Mouse (Mus musculus): ENCODE results near the gene Rbm5. TPM values are rescaled to one million over a fixed set of nuclear protein-coding genes. Genes with fewer than 3 reads are reported as not detected.

Gene Rbm5
- polyA plus RNA-seq, 1 experiment from 2014 or later: 193 TPM

DNA sequence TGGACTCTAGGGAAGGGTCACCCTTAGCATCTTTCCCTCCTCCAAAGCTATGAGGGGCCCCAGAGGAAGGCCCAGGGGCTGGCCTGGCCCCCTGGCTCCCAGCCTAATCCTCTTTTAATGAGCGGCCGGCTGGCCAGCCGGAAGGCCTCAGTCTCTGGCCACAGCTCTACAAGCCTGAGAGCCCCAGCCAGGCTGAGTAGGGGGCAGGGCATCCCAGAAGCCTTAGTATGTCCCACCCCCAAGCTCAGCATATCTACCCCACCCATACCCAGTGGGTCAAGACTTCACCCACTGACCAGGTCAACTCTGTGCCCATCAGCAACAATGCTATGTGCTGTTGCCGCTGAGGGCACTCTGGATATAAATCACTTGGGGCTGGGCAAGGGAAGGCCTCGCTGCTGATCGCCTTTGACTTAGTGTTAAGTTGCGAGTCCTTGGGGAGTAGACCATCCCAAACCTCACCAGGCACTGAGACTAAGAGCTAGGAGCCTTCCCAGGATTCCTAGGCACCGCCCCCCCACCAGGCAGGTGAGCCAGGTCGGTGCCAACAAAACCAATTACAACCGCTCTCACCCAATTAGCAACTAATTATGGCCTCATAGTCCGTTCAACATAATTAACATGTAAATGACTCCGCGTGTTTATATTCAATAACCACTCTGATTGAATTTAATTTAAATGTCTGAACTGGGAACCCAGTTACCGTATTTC, 72.8 kb downstream of the Rbm5 start:
- H3K27me3 ChIP-seq: no peaks in the 10 kb centered on the region
- H3K27ac ChIP-seq: peak overlapping the region; percentile 27; the same call in 1 of the 2 replicates
- H3K4me1 ChIP-seq: peaks cover 81% of the 10 kb centered on the region
- no peaks in the 10 kb centered on the region for H3K9me3 ChIP-seq
- no peak overlapping the region; the same call in 1 of the 2 replicates for H3K4me2 ChIP-seq
- 21% methylated on average over 14 of the region's 14 CpGs for WGBS
- H3K36me3 ChIP-seq: peaks cover 37% of the 10 kb centered on the region
- no peak for ATAC-seq (ENCODE audit: insufficient number of reproducible peaks, low FRiP score, low TSS enrichment, low read depth)
- no peak overlapping the region for H3K4me3 ChIP-seq
- H3K9ac ChIP-seq: no peak overlapping the region

DNA sequence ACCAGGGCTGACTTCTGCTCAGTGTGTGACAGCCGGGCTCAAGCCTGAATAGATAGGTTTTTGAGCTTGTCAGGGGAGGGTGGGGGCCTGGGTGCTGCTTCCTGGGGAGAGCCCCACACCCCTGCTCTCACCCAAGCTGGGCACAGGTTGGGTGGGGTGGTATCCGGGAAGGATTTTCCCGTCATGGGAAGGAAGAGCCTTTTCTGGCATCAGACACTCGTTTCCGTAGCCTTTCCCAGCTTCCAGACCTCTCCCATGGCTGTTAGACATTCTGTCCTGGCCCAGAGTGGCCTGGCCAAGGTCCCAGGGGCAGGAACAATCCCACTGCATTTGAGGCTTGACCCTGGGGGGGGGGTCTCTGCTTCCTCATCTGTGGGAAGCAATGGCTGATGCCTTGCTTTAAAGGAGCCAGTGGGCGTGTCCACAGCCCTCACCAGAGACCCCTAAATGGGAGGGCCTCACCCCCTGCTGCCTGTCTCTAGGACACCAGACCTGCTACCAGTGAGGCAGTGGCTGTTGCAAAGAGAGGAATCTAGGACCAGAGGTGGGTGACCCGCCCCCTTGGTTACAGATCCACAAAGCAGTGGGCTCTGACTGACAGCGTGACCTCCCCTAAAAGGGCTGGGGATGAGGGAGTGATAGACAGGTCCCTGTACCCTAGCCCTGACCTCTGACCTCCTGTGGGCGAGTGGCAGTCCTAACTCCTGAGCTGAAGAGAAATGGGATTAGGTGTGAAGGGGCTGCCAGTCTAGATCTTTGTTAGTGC, 73.8 kb downstream of the Rbm5 start:
- peaks cover 76% of the 10 kb centered on the region for H3K4me1 ChIP-seq
- H3K9me3 ChIP-seq: no peaks in the 10 kb centered on the region
- no peak overlapping the region for H3K4me2 ChIP-seq
- H3K27ac ChIP-seq: peak overlapping the region; percentile 57; the same call in 1 of the 2 replicates
- H3K4me3 ChIP-seq: no peak overlapping the region
- 50% methylated on average over 9 of the region's 9 CpGs for WGBS
- H3K27me3 ChIP-seq: no peaks in the 10 kb centered on the region
- H3K36me3 ChIP-seq: peaks cover 43% of the 10 kb centered on the region
- H3K9ac ChIP-seq: no peak overlapping the region
- ATAC-seq (ENCODE audit: insufficient number of reproducible peaks, low FRiP score, low TSS enrichment, low read depth): no peak

DNA sequence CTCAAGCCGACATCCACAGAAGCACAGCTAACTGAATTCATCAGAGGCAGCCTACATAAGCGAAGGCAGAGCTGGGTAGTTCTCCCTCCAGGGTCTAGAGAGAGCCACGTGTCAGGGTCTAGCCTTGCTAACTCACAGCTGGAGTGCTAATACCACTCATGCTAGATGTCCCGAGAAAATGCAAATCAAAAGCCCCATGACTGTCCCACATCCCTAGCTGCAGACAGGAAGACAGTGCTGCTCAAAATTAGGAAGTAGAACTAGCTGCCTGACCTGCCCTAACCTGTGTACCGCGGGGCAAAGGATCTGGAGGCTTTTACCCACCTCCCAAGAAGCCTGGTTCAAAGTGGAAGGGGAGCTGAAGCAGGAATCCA, 74.7 kb downstream of the Rbm5 start:
- WGBS: 42% methylated on average over 6 of the region's 6 CpGs
- H3K9me3 ChIP-seq: no peaks in the 10 kb centered on the region
- H3K9ac ChIP-seq: no peak overlapping the region
- no peak overlapping the region for H3K4me3 ChIP-seq
- no peaks in the 10 kb centered on the region for H3K27me3 ChIP-seq
- ATAC-seq (ENCODE audit: insufficient number of reproducible peaks, low FRiP score, low TSS enrichment, low read depth): no peak
- peaks cover 52% of the 10 kb centered on the region for H3K36me3 ChIP-seq
- H3K4me1 ChIP-seq: peaks cover 67% of the 10 kb centered on the region
- peak overlapping the region; percentile 69 for H3K27ac ChIP-seq
- H3K4me2 ChIP-seq: no peak overlapping the region

DNA sequence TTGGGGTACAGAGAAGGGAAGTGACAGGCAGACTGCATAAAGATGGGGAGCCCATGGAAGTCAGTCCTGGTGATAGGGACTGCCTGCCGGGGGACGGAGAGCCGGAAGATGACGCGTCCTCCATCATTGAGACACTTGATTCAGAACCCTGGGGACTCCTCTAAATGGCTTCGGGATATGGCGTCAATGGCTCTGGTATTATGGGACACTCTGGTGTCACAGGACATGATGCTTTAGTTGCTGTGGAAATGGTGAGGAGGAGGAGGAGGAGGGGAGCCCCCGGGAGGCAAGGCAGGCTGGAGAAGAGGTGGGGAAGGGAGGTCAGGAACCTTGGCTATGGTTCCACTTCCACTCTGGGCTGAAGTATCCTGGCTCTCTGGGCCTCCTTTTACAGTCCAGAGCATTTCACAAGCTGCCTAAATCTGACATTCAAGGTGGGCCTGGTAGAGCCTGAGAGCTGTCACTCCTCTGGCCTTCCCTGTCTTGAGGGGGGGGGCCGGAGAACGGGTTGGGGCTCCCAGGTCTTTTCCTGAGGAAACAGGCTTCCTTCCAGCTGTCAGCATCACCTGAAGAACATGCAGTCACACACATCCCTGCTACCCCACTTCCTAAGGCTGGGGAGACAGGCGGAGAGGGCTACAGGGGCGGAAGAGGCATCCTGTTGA, 75.2 kb downstream of the Rbm5 start:
- peak overlapping the region; percentile 24; the same call in 1 of the 2 replicates for H3K27ac ChIP-seq
- no peak for ATAC-seq (ENCODE audit: insufficient number of reproducible peaks, low FRiP score, low TSS enrichment, low read depth)
- H3K4me2 ChIP-seq: no peak overlapping the region
- no peak overlapping the region for H3K9ac ChIP-seq
- H3K27me3 ChIP-seq: no peaks in the 10 kb centered on the region
- H3K4me1 ChIP-seq: peaks cover 62% of the 10 kb centered on the region
- WGBS: 84% methylated on average over 12 of the region's 12 CpGs
- H3K4me3 ChIP-seq: no peak overlapping the region
- peaks cover 57% of the 10 kb centered on the region for H3K36me3 ChIP-seq
- no peaks in the 10 kb centered on the region for H3K9me3 ChIP-seq

DNA sequence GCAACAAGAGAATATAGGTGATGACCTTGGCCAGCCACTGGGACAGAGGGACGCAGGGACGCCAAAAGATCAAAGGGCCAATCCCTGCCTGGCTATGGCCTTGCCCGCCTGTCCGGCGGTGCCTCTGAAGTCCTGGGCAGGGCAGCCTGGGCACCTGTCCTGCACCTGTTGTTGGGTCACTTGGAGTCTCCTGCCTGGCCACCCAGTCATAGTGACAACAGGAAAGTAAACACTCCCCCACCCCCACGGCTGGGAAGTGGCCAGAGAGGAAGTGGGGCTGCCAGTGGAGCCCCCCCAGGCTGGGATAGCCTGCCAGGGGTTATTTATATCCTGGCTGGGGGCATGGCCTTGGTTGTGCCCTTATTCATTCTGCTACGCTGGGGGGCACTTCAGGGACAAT, 76.2 kb downstream of the Rbm5 start:
- Histone ChIP-seq H3K9ac (no peak overlapping the region), H3K27me3 (no peaks in the 10 kb centered on the region), H3K4me1 (peaks cover 53% of the 10 kb centered on the region), H3K4me2 (no peak overlapping the region), H3K36me3 (peaks cover 60% of the 10 kb centered on the region), H3K4me3 (no peak overlapping the region), H3K9me3 (no peaks in the 10 kb centered on the region), H3K27ac (no peak overlapping the region; the same call in 1 of the 2 replicates)
- no peak for ATAC-seq (ENCODE audit: insufficient number of reproducible peaks, low FRiP score, low TSS enrichment, low read depth)
- 74% methylated on average over 7 of the region's 7 CpGs for WGBS

DNA sequence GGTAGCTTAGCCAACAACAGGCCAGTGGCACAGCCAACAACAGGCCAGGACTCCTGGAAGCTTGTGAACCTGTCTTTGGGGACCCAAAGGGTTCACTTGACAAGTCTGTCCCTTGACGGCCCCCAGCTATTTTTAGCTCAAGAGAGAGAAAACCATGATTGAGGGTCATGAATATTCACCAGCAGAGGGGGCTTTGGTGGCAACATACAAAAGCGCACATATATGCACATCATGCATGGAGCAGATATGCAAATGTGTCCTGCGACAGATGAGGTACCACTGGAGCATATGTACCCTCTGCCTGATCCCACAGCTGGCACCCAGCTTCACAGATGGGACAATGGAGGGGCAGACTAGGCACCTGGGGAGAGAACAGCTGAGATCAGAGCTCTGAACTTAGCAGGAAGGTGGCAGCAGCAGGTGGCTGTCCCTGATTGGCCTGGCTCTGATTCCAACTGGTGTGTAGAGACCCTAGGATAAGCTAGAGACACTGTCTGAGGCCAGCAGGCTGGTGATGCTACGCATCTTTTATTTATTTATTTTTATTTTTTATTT, 77.3 kb downstream of the Rbm5 start:
- H3K4me2 ChIP-seq: no peak overlapping the region
- H3K27ac ChIP-seq: no peak overlapping the region
- H3K9me3 ChIP-seq: no peaks in the 10 kb centered on the region
- H3K9ac ChIP-seq: no peak overlapping the region
- no peaks in the 10 kb centered on the region for H3K27me3 ChIP-seq
- ATAC-seq (ENCODE audit: insufficient number of reproducible peaks, low FRiP score, low TSS enrichment, low read depth): no peak
- peaks cover 41% of the 10 kb centered on the region for H3K4me1 ChIP-seq
- H3K4me3 ChIP-seq: no peak overlapping the region
- peaks cover 71% of the 10 kb centered on the region for H3K36me3 ChIP-seq
- 57% methylated on average over 4 of the region's 4 CpGs for WGBS

DNA sequence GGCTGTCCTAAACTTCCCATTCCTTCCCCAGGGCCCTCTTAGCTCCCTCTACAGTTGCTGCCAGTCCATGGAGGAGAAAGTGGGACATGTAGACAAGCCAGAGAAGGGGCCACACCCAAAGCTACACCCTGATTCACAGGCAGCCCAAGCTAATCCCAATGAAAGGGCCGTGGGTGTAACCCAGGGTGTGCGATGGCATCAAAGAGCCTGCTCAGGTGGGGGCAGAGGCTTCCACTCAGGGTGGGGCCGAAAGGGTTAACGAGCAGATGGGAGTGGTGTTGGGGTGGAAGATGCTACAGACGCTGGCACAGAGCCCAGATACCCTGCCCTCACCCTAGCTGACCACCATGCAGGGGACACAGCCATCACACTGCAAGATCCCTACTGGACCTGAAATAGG, 78.0 kb downstream of the Rbm5 start:
- no peak overlapping the region for H3K4me2 ChIP-seq
- no peak overlapping the region for H3K27ac ChIP-seq
- peaks cover 78% of the 10 kb centered on the region for H3K36me3 ChIP-seq
- ATAC-seq (ENCODE audit: insufficient number of reproducible peaks, low FRiP score, low TSS enrichment, low read depth): 0 out of 2 replicates have a peak, but pooled peaks have one; percentile 1
- H3K27me3 ChIP-seq: no peaks in the 10 kb centered on the region
- peaks cover 34% of the 10 kb centered on the region for H3K4me1 ChIP-seq
- no peaks in the 10 kb centered on the region for H3K9me3 ChIP-seq
- 63% methylated on average over 5 of the region's 5 CpGs for WGBS
- H3K9ac ChIP-seq: no peak overlapping the region
- no peak overlapping the region for H3K4me3 ChIP-seq

DNA sequence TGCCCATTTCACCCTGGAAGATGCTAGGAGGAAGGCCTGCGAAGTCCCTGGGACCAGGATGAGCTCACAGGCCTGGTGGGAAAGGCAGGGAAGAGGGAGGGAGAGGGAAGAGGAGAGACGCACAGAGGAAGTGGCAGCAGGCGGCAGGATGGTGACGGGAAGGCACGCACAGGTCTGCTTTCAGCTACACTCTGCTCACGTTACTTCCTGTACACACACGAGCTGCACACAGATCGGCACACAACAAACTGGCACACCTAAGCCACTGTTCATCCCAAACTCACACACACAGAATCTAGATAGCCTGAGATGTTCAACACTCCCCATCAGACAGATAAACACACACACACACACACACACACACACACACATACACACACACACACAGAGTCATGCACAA, 80.4 kb downstream of the Rbm5 start:
- no peak for ATAC-seq (ENCODE audit: insufficient number of reproducible peaks, low FRiP score, low TSS enrichment, low read depth)
- peaks cover 86% of the 10 kb centered on the region for H3K36me3 ChIP-seq
- no peak overlapping the region for H3K27ac ChIP-seq
- 71% methylated on average over 8 of the region's 8 CpGs for WGBS
- H3K9ac ChIP-seq: no peak overlapping the region
- H3K4me1 ChIP-seq: peaks cover 14% of the 10 kb centered on the region
- no peaks in the 10 kb centered on the region for H3K27me3 ChIP-seq
- no peak overlapping the region for H3K4me2 ChIP-seq
- H3K4me3 ChIP-seq: no peak overlapping the region
- H3K9me3 ChIP-seq: no peaks in the 10 kb centered on the region

Other genes starting within 250 kb of the Rbm5 start
- gene Tmem115, start 237.1 kb downstream of the Rbm5 start, polyA plus RNA-seq (2015; fragmentation: Nextera tagmentation; extraction: Ambion mirVana): 51.1 and 51.8 TPM in 2 replicates
- 25.9 and 26.0 TPM in 2 replicates for gene Cyb561d2, start 228.8 kb downstream of the Rbm5 start, polyA plus RNA-seq (2015; fragmentation: Nextera tagmentation; extraction: Ambion mirVana)
- gene Nprl2, start 228.8 kb downstream of the Rbm5 start, polyA plus RNA-seq (2015; fragmentation: Nextera tagmentation; extraction: Ambion mirVana): 40.4 and 44.1 TPM in 2 replicates
- gene Zmynd10, start 223.7 kb downstream of the Rbm5 start, polyA plus RNA-seq (2015; fragmentation: Nextera tagmentation; extraction: Ambion mirVana): 1.0 and 1.3 TPM in 2 replicates
- 89.7 and 95.4 TPM in 2 replicates for gene Rassf1, start 219.4 kb downstream of the Rbm5 start, polyA plus RNA-seq (2015; fragmentation: Nextera tagmentation; extraction: Ambion mirVana)
- gene Tusc2, start 207.7 kb downstream of the Rbm5 start, polyA plus RNA-seq (2015; fragmentation: Nextera tagmentation; extraction: Ambion mirVana): 35.9 and 37.3 TPM in 2 replicates
- gene Hyal2, start 203.1 kb downstream of the Rbm5 start, polyA plus RNA-seq (2015; fragmentation: Nextera tagmentation; extraction: Ambion mirVana): 101 and 104 TPM in 2 replicates
- gene Hyal1, start 194.1 kb downstream of the Rbm5 start, polyA plus RNA-seq (2015; fragmentation: Nextera tagmentation; extraction: Ambion mirVana): 12.8 and 13.7 TPM in 2 replicates
- gene Naa80, start 192.1 kb downstream of the Rbm5 start, polyA plus RNA-seq (2015; fragmentation: Nextera tagmentation; extraction: Ambion mirVana): 17.6 and 21.4 TPM in 2 replicates
- 1.6 and 1.8 TPM in 2 replicates for gene Hyal3, start 190.2 kb downstream of the Rbm5 start, polyA plus RNA-seq (2015; fragmentation: Nextera tagmentation; extraction: Ambion mirVana)
- gene Ifrd2, start 183.4 kb downstream of the Rbm5 start, polyA plus RNA-seq (2015; fragmentation: Nextera tagmentation; extraction: Ambion mirVana): 45.9 and 58.8 TPM in 2 replicates
- 13.6 and 23.6 TPM in 2 replicates for gene Sema3b, start 161.8 kb downstream of the Rbm5 start, polyA plus RNA-seq (2015; fragmentation: Nextera tagmentation; extraction: Ambion mirVana)
- 385 and 394 TPM in 2 replicates for gene Gnai2, start 135.6 kb downstream of the Rbm5 start, polyA plus RNA-seq (2015; fragmentation: Nextera tagmentation; extraction: Ambion mirVana)
- gene Slc38a3, start 101.5 kb downstream of the Rbm5 start, polyA plus RNA-seq (2015; fragmentation: Nextera tagmentation; extraction: Ambion mirVana): 5.0 and 5.1 TPM in 2 replicates
- gene Gnat1, start 91.3 kb downstream of the Rbm5 start, polyA plus RNA-seq (2015; fragmentation: Nextera tagmentation; extraction: Ambion mirVana): 2.8 TPM in 2 replicates
- 26.6 and 38.2 TPM in 2 replicates for gene Sema3f, start 60.5 kb downstream of the Rbm5 start, polyA plus RNA-seq (2015; fragmentation: Nextera tagmentation; extraction: Ambion mirVana)
- 71.7 and 72.2 TPM in 2 replicates for gene Rbm6, start 102.2 kb upstream of the Rbm5 start, polyA plus RNA-seq (2015; fragmentation: Nextera tagmentation; extraction: Ambion mirVana)
- 15.9 and 16.9 TPM in 2 replicates for gene Mon1a, start 117.2 kb upstream of the Rbm5 start, polyA plus RNA-seq (2015; fragmentation: Nextera tagmentation; extraction: Ambion mirVana)
- gene Mst1r, start 135.9 kb upstream of the Rbm5 start, polyA plus RNA-seq (2015; fragmentation: Nextera tagmentation; extraction: Ambion mirVana): 7.0 and 10.3 TPM in 2 replicates
- gene Actl11, start 157.5 kb upstream of the Rbm5 start, polyA plus RNA-seq (2015; fragmentation: Nextera tagmentation; extraction: Ambion mirVana): not detected in 2 replicates
- gene Camkv, start 164.7 kb upstream of the Rbm5 start, polyA plus RNA-seq (2015; fragmentation: Nextera tagmentation; extraction: Ambion mirVana): 5.8 and 6.7 TPM in 2 replicates
- gene Traip, start 179.1 kb upstream of the Rbm5 start, polyA plus RNA-seq (2015; fragmentation: Nextera tagmentation; extraction: Ambion mirVana): 16.1 and 19.5 TPM in 2 replicates
- 22.7 and 24.9 TPM in 2 replicates for gene Uba7, start 204.5 kb upstream of the Rbm5 start, polyA plus RNA-seq (2015; fragmentation: Nextera tagmentation; extraction: Ambion mirVana)
- gene Gm20661, start 212.1 kb upstream of the Rbm5 start, polyA plus RNA-seq (2015; fragmentation: Nextera tagmentation; extraction: Ambion mirVana): 6.9 and 7.4 TPM in 2 replicates
- 97.7 and 99.9 TPM in 2 replicates for gene Inka1, start 214.9 kb upstream of the Rbm5 start, polyA plus RNA-seq (2015; fragmentation: Nextera tagmentation; extraction: Ambion mirVana)
- gene Cdhr4, start 221.5 kb upstream of the Rbm5 start, polyA plus RNA-seq (2015; fragmentation: Nextera tagmentation; extraction: Ambion mirVana): 10.7 and 11.9 TPM in 2 replicates
- gene Gm20662, start 225.4 kb upstream of the Rbm5 start, polyA plus RNA-seq (2015; fragmentation: Nextera tagmentation; extraction: Ambion mirVana): 0.10 and 0.51 TPM in 2 replicates
- gene Ip6k1, start 231.5 kb upstream of the Rbm5 start, polyA plus RNA-seq (2015; fragmentation: Nextera tagmentation; extraction: Ambion mirVana): 56.0 and 64.3 TPM in 2 replicates